Mouse (Mus musculus) kidney, postnatal 25 days (tissue): ENCODE data around the gene Rbms3.
A peak's percentile ranks its signal among the peaks of the same experiment; 100 is the strongest.

Experiments used
- DNase-seq, 2 experiments: peaks; one replicate each; pipeline ENCODE4 v3.0.0; 2021; ENCODE audit warnings: mixed read lengths in 2 of 2

Gene Rbms3

DNA sequence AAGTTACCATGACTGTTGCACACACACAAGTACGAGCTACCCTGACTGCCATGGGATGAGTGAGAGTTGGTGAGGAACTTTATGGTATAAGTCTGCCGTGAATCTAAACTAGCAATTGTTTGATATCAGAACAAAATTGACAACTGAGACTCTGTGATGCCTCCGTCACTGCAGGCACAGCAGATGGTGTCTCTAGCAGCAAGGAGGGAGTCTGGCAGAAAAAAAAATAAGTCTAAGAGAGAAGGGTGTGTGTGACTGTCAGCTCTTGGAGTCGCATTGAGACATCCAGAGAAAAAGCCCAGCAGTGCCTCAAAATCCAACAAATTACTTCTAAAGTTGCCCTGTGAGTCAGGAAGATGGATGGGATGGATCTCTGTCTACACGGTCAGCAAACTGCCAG, 257.7 kb downstream of the Rbms3 start:
- no peak for DNase-seq

DNA sequence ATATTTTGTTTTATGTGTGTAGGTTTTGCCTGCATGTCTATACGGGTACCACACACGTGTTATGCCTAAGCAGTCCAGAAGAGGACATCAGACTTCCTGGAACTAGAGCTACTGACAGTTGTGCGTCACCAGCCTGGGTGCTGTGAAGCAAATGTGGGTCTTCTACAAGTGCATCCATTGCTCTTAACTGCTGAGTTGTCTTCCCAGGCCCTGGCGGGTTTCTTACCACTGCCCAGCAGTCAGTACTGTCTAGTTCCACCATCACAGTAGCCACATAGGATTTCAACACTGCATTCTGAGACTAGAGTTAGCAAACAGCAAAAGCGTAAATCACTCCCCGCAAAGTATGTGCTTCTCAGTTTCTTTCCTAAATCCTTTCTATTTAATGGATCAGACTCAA, 259.6 kb downstream of the Rbms3 start:
- no peak for DNase-seq

- no peak for DNase-seq
Measured at GRCm38 (mm10) chr9:117368016-117368415, 261.7 kb downstream of the Rbms3 start.

DNA sequence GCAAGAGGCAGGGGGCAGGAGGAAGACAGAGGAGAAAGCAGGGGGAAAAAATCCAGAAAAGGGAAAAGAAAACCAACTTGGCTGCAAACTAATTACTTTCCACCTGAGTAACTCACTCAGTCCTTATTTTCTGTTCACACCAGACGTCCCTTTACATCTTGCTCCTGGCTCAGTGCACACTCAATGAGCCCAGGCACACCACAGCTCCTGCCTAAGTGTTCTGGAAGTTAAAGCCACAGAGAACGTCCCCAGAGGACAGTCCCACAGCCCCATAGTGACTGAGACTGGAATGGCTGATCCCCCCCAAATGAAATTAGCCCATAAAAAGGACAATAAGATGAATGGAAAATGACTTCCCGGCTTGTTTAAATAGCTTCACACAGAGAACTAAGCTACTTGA, 265.1 kb downstream of the Rbms3 start:
- no peak for DNase-seq

GRCm38 (mm10) chr9:117361431-117361830, 268.3 kb downstream of the Rbms3 start:
- no peak for DNase-seq

GRCm38 (mm10) chr9:117356764-117357442, 272.8 kb downstream of the Rbms3 start:
- DNase-seq = peak; percentile 87 to 92

GRCm38 (mm10) chr9:117355501-117355900, 274.2 kb downstream of the Rbms3 start:
- no peak for DNase-seq

- no peak for DNase-seq
Measured at GRCm38 (mm10) chr9:117342336-117342735, 287.4 kb downstream of the Rbms3 start.

GRCm38 (mm10) chr9:117330681-117331080, 299.0 kb downstream of the Rbms3 start:
- no peak for DNase-seq

DNA sequence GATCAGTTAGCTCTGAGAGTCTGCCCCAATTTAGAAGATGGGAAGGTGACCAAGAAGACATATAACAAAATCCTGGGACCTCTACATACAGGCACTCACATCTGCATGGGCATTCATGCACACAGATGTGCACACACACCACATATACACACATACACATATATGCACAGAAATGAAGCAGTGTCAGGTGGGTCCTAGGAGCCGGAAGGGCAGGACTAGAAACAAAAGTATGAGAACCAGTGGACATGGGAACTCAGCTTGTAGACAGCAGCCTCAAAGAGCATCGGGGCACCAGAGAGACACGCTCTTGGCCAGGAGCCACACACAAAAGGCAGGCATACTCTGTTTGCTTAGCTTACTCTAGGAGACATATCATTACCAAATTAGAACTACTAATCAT, 310.4 kb downstream of the Rbms3 start:
- DNase-seq = no peak

- DNase-seq = no peak
Measured at GRCm38 (mm10) chr9:117318461-117318860, 311.3 kb downstream of the Rbms3 start.

DNA sequence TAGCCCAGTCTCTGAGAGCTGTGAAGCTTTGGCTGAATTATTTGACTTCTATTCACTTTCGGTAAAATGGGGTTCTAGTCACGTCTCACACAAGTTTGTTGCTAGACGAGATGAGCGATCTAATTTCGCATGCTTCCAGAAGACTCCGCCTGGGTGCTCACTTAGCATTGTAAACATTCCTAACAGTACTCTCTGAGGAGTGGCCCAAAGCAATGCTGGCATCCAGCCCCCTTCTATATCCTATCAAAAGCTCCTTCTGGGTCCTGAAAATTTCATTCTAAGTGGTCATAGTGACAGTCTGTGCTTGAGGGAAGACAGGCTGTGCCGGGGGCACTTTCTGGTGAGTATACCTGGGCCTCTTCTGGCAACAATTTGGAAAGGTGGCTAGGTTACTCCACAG, 312.5 kb downstream of the Rbms3 start:
- DNase-seq = no peak

GRCm38 (mm10) chr9:117313642-117314041, 316.1 kb downstream of the Rbms3 start:
- DNase-seq = no peak

DNA sequence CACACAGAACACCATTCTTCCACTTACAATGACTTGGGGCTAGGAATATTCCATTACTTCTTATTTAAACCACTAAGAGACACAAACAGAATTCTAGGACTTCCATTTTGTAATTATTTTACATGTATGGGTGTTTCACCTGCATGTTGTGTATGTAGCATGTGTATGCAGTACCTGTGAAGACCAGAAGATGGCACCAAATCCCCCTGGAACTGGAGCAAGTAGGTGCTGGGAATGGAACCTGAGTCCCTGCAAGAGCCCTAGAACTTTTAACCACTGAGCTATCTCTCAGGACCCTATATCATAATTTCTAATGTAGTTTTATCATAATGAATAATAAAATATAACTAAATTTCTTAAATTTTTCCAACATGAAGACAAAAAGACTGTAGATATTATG, 319.9 kb downstream of the Rbms3 start:
- DNase-seq = no peak

DNA sequence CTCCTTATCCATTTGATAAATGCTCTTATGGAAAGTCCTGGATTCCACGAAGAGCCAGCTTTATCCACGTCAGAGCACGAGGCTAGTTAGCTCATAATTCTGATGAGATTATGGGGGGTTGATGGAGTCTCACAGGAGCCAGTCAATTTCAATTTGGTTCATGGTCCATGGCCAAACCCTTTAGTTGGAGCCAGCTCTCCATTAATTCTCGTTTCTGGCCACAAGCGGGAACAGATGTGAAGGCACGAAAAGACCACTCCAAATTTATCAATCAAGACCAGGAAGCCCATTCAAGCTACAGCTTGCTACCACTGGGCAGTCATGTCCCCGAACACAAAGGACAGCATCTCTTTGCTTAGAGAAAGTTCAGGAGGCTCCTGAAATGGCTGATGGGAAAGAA, 330.7 kb downstream of the Rbms3 start:
- no peak for DNase-seq

GRCm38 (mm10) chr9:117297662-117298531, 331.8 kb downstream of the Rbms3 start:
- DNase-seq = no peak

DNA sequence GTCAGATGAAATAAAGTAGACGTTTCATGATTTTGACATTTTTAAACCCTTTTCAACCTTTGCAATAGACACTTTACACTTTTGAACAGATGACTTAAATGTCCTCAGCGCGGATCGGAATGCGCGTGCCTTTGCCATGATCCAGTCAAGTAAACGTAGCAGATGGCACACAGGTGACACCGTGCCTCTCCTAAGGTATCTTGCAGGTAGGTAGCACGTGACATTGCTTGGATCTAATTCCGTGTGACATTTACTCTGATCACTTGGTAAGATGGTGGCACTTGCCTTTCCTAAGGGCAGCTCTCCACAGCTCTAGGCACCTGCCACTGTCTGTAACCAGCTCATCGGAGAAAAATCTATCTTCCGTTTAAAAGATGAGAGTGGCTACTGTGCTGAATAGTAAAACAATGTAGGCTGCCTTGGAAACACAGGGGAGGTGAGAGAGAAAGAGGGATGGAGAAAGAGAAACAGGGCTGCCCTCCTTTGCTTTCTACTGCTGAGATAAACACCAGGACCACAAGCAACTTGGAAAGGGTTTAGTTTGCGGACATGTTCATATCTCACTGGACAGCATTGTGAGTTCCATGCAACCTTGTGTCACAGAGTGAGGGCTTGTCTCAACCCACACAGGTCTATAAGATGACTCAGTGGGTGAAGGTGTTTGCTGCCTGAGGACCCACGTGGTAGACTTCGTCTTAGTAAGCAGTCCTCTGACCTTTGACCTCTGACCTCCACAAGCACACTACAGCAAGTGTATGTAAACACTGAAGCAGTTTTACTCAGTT, 338.5 kb downstream of the Rbms3 start:
- DNase-seq = no peak

GRCm38 (mm10) chr9:117274846-117275245, 354.9 kb downstream of the Rbms3 start:
- DNase-seq = no peak

- no peak for DNase-seq
Measured at GRCm38 (mm10) chr9:117259614-117260013, 370.1 kb downstream of the Rbms3 start.

DNA sequence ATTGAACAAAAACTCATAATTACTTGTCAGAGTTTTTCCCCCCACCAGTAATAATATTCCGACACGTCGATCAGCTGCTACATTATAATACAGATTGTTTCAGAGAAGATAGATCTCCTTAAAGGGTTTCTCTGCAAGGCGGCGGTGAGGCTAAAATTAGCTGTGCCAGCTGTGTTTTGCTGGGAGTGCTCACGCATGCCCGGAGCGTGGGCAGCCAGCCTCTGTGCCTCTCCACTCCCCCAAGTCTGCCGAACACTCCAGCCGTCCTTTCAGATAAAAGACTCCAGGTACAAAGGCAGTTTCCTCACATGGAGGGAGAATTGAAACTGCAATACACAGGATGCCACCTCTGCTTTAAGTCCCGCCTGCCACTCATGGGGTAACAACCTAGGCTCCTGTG, 376.4 kb downstream of the Rbms3 start:
- DNase-seq = no peak

DNA sequence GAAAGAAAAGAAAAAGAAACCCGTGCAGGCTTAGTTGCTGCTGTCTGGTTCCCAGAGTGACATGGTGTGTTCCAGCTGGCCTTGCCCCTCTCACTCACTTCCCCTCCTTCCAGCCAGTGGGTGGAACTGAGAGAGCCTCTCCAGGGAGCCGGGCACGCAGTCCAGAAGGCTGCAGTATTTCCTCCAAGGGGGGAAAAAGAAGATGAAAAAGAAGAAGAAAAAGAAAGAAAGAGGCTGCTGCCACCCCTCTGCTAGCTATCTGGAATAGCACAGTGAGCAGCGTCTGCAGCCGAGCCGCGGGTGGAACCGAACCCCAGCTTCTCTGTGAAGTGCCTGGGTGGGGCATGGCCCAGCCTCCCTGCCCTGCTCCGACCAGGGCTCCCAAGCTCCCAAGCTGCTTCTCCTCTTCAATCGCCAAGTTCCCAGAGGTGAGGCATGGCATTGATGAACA, 377.3 kb downstream of the Rbms3 start:
- peak; percentile 58 to 76 for DNase-seq

GRCm38 (mm10) chr9:117251521-117252368, 378.0 kb downstream of the Rbms3 start:
- peak; percentile 49 to 58 for DNase-seq

DNA sequence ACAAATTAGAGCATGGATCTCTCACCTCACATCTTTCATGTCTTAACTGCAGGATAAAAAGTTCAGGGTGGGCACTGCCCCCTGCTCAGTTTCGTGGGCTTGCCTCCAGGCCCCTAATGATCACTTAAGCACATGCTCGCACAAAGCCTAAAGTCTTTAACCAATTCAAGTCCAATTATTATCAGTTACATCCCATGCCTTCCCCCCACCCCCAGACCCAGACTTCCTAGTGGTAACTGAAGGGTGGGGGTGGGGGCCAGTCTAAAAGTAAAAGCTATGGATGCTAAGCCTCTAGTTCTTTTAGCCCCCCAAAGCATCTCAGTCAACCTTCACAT, 378.9 kb downstream of the Rbms3 start:
- DNase-seq = no peak
